Mouse (Mus musculus) cerebellum, adult 8-10 months (tissue): ENCODE measurements around the gene Crybb2.

ENCODE experiments used
- DNase-seq: peaks from one replicate; pipeline ENCODE4 v3.0.0; 2022

The Crybb2 gene

DNA sequence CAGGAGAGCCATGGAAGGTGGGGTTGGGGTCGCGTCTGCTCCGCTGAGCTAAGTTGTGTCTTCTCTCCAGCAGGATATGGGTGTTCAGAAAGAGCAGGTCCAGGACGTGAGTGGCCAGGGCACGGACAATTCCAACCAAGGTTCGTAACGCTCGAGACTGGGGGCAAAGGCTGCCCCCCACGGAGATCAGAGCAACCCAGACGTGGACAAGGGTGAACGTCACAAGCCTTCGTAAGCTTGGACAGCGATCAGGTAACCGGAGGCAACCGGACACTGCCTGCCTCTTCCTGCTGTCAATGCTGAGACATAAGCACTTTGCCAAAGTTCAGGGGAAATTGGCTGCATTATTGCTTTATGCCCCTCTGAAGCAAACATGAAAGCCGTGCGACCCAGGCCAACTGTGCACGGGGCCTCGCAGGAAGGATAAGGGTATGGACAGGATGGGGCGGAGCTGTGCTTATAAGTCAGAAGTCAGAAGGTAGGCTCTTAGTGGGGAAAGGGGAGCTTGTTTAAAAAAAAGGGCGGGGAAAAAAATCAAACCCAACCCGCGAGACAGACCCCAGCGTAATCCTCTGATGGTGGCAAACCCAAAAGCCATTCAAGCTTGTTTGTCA lies 20.3 kb upstream of the Crybb2 start:
- no peak for DNase-seq

DNA sequence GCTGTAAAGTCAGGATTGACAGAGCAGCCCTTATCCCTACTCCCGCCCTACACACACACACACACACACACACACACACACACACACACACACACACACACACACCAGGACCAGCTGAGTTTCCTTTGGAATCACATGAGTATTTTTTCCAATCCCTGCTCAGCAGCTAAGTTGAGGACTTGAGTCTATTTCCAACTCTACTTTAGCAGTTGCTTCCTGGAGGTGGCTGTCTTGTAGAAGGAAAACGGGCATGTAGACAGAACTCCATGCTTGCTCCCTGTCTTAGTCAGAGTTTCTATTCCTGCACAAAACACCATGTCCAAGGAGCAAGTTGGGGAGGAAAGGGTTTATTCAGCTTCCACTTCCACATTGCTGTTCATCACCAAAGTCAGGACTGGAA lies 17.5 kb upstream of the Crybb2 start:
- no peak for DNase-seq

DNA sequence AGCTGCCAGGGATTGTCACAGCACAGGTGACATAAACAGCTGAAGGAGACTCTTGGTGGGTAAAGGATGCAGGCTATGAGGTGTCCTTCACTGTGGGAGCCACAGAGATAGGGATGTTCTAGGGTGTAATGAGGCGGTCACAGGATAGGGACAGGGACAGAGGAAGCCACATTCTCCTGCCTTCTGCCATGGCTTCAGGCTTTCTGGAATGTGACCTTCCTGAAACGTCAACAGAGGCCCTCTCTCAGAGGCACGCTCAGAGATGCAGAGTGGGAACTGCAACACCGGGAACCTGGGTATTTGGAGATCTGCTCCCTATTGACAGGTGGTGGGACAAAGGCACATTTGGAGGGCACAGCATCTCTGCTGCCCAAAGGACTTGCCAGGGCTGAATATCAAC lies 17.1 kb upstream of the Crybb2 start:
- peak; percentile 27 for DNase-seq

DNA sequence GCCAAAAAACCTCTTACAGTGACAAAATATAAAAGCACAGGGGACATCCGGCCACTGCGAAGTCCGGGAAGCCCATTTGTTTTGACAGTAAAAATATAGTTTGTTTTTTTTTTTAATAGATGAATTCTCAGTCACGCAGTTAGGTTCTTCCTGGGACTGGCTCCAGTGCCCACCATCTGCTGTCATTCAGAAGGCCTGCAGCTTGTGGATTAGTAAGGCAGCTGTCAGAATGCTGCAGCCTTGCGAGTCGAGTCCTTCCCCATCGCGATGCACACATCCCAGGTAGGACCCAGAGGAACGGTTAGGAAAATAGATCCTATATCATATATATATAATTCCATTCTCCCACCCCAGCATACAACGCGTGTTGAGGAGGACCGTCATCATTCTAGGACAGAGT lies 16.5 kb upstream of the Crybb2 start:
- peak; percentile 39 for DNase-seq

DNA sequence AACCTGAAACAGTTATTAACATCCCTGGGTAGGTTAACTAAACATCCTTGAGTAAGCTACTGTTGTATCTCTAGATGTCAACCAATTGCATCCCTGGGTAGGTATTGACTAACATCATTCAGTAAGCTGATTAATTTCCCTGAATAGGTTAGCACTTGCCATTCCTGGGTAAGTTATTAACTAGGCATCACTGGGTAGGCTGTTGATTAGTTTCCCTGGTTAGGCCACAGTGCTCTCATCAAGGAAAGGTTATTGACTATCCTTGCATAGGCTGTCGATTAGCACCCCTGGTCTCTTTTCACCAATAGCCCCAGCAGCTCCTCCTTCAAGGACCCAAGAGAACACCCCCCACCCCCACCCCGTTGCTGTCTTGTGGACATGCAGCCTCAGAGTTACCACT lies 16.0 kb upstream of the Crybb2 start:
- DNase-seq, result no peak

DNA sequence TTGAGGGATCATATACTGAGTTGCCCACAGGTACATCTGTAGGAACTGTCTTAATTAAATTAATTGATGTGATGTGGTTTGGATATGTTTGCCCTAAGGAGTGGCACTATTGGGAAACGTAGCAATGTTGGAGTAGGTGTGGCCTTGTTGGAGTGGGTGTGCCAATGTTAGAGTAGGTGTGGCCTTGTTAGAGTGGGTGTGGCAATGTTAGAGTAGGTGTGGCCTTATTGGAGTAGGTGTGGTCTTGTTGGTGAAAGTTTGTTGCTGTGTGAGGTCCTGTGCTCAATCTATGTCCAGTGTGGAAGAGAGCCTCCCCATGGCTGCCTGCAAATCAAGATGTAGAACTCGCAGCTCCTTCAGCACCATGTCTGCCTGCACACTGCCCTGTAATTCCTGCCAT lies 14.4 kb upstream of the Crybb2 start:
- no peak for DNase-seq

DNA sequence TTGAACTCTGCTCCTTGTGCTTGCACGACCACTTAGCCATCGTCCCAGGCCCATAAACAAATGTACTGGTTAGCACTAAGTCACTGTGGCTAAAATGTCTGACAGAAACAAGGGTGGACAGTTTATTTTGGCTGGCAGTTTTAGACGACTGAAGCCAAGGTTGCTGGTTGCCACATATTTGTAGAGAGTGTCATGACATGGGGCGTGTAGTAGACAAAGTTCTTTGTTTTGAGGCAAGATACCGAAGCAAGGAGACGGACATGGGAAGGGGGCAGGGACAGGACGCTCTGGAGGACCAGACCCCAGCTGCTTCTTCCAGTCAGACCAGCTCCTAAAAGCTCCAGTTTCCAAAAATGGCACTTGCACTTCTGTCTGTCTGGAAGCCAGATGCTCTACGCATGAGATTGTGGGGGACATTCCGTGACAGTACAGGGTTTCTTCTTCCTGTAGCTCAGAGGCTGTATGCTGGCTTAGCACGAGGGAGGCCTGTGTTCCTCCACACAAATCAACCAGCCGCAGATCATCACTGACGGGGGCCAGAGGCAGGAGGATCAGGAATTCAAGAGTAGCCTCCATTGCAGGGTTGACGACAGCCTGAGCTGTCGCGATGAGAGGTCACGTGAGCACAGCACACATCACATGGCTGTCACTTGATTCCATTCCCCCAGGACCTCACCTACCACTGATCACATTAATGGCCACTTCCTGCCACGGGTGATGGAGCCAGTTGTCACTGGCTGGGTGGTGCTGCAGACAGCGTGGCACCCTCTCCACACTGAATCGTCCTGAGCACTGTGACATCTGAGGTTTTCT lies 12.6 kb upstream of the Crybb2 start:
- DNase-seq, result no peak

DNA sequence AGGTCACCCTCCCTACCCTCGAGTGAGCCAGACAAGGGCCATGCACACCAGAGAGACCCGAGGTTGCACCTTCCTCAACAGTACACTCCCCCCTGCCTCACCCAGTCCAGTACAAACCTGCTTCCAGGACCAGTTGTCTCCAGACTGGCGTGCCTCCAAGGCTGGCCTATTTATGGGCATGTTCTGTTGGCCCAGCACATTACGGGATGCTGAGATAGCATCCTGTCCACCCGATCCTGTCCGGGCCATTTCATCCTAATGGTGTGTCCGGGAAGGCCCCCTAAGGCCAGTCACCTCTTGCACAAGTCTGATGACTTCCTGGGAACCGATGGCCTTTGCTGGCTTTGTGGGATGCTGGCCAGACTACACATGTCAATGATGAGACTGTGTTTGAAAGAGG lies 11.5 kb upstream of the Crybb2 start, which contains the start of gene Crybb3:
Crybb3 (minus strand) TSS at position 146 of the 400 bp plus-strand sequence.
- peak; percentile 77 for DNase-seq

DNA sequence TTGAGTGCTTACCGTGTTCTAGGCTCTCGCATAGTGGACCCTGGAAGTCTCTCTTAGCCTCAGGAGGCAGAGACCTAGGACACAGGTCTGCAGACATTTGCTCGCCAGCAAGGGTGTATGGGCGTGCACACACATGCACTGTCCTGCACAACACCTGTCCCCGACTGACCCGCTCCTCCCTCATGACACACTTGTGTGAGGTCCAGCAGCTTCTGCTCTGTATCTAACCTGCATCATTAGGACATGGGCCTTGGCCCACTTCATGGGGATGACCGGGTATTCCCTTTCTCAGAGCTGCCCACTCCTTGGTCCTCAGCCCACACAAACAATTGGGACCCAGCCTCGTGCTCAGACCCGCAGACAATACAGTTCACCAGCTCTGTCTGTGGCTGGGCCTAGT lies 11.1 kb upstream of the Crybb2 start:
- DNase-seq, result no peak

DNA sequence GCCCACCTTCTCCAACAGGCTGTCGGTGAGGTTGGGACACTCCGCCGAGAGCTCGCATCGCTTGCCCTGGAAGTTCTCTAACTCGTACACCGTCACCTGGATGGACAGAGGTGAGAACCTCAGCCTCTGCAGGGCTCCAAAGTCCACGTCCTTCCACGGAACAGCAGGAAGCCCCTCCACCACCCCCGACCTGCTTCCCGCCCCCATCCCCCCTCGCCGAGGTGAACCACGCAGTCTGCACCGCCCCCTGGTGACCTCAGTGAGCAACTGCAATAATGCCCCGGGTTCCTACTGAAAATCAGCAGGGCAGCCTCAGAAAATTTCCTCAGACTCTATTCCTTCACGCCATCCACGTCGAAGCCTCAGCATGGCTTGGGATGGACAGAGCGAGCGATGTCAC lies 9.9 kb upstream of the Crybb2 start:
- DNase-seq, result peak; percentile 43

DNA sequence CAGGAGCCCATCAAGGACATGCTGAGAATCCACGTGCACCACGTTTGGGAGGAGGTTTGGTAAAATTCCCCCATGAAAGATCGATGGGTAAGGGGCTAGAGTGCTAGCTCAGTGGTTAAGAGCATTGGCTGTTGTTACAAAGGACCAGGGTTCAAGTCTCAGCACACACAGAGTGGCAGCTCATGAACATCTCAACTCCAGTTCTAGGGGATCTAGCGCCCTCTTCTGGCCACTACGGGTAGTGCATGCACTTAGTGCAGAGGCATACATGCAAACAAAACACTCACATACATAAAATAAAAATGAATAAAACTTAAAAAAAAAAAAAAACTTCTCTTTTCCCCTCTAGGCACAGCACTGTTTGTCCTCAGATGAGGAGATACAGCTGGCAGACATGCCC lies 8.8 kb upstream of the Crybb2 start:
- no peak for DNase-seq

DNA sequence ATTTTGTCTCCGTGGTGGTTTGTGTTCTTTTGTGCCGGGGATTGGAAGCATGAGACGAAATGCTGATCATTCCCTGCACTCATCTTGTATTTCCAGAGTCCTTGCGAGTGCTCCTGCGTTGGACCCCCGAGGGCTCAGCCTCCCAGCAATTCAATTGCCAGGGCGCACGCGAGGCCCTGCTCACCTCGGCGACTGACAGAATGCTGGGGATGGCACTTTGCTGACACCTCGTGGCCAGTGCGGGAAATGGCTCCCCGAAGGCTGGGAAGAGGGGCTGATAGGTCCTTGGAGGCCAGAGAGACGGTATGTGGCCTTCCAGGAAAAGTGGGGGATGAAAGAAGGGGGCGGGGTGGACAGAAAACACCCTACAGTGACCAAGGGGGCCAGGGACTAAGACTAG lies 15.6 kb downstream of the Crybb2 start:
- peak; percentile 88 for DNase-seq

DNA sequence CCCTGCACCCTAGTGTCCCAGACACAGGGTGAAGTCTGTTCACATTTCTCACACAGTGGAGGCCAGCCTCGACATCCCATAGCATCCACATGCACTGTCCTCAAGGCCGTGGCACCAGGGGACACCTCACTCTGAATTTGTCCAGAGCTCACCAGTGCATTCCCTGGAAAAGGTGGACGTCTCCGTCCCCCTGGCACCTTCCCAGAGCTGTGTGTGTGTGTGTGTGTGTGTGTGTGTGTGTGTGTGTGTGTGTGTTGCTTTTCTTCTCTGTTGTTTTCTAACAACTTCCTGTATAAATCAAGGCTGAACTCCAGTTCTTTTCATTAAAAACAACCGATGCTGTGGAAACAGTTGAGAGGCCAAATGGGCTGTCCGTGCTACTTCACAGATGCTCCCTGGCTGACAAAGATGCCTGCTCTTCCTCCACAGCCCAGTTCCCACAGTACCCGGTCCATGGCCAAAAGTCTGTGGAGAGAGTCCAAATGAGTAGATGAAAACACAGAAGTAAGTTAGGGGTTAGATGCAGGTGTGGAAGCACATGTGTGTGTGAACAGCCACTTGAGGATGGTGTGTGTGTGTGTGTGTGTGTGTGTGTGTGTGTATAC lies 19.2 kb downstream of the Crybb2 start:
- no peak for DNase-seq

DNA sequence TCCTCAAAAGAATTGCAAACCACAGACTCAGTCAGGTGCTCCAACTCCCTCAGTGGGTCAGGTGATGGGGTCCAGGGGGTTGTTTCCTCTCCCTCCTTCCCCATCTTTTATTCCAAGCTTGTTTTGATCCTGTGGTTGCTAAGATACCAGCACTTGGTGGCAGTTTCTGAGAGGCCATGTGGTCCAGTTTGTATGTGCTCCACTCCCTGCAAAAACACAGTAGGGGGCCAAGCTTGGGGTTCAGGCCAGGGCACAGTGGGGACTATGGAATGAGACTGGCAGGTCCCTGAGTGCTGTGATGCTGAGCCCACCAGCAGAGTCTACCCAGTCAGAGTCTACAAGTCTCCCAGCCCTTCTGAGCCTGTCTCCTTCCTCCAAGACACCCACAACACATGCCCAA lies 20.0 kb downstream of the Crybb2 start:
- DNase-seq, result no peak

DNA sequence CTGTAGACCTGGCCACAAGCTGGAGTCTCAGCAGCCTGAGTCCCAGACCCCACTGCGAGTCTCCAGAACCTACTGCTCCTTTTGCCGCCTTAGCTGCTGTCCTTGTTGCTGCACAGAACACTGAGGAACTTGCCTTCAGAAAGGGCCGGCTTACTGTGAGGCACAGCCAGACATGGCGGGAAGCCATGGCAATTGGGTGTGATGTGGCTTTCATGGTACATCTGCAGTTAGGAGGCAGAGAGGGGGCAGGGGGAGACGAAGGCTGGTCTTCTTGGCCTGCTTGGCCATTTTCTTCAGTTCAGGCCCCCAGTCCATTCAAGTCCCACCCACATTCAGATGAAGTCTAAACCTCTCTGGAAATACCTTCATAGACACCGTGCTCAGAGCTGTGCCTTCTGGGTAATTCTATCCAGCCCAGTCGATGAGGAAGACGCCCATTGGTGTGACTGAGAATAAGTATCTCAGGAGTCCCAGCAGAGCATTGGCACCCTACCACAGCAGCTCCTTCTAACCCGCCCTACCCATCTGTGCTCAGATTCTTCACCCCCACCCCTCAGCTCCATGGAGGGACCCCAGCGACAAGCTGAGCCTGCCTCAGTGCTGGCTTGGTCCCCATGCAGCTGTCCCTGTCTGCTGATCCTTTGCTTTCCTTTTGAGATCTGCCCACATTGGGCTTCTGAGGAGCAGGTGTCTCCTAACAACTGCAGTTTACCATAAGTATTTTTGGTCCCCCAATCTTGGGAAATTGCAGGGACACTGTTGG lies 24.2 kb downstream of the Crybb2 start:
- DNase-seq, result no peak

DNA sequence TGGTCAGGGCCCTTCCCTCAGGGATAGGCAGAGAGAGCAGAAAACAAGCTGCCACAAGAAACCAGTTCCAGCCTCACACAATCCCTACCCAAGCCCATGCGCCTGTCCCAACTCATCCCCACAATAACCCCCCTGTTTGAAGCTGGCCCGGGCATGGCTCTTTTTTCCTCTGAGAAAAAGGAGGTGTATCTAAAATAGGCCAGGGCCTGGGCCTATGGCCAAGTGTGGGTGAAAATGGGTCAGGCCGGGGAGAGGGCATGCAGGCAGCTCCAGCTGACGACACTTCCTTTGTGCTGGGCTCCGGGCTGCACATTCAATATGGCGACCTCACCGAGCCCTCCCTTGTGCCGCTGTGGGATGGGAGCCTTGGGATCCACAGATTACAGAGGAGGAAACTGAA lies 26.4 kb downstream of the Crybb2 start:
- DNase-seq, result peak; percentile 90

DNA sequence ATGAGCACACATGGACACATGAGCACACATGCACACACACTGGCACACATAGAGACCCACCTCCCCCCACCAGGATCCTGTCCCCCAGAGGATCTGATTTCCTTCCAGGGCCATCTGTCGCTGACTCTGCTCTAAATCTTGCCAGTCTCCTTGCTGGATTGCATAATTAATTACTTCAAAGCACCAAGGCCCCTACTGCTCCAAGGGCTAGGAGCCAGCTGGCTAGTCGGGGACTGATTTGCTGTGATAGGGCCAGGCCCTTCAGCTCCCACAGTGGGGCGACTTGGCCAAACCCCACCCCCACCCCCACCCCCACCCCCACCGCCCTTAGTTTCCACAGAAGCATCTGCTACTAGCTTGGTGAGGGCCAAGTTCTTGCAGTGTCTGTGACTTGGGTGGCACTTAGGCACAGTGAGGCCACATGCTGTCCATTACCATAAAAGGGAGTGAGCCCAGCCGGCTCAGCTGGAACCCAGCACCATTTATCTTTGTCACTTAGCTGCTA lies 28.3 kb downstream of the Crybb2 start:
- DNase-seq, result peak; percentile 92

DNA sequence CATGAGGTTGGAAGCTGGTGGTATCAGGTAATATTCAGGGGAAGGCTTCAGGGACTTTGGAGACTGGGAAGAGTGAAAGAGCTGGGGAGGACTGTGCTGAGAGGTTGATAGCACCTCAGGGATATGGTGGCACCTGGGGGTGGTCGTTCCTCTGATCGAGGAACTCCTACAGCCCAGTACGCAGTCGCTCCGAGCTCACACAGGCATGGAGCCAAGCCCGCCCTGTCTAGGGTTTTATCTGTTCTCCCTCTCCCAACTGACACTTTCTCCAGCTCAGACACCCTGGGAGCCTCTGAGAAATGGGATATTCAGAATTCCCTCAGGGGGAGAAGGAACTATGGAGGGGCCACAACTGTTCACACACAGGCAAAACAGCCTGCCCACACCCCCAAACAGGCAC lies 29.1 kb downstream of the Crybb2 start:
- DNase-seq, result no peak

DNA sequence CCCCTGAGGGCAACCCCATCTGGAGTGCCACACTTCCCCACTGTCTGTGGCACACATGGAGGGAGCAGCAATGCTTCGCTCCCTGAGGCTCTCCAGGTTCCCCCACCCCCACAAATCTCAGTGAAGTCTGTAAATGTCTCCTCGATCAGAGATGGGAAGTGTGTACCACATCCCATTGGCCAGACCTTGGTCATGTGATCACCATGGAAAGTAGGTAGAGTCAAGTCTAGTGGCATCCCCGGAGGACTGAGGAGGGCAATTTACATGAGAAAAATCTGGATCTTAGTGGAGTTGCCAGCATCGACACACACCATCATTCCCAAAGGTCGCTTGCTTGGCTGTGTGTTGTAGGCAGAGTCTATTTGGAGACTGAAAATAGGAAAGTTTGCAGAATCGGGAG lies 31.3 kb downstream of the Crybb2 start:
- DNase-seq, result no peak

DNA sequence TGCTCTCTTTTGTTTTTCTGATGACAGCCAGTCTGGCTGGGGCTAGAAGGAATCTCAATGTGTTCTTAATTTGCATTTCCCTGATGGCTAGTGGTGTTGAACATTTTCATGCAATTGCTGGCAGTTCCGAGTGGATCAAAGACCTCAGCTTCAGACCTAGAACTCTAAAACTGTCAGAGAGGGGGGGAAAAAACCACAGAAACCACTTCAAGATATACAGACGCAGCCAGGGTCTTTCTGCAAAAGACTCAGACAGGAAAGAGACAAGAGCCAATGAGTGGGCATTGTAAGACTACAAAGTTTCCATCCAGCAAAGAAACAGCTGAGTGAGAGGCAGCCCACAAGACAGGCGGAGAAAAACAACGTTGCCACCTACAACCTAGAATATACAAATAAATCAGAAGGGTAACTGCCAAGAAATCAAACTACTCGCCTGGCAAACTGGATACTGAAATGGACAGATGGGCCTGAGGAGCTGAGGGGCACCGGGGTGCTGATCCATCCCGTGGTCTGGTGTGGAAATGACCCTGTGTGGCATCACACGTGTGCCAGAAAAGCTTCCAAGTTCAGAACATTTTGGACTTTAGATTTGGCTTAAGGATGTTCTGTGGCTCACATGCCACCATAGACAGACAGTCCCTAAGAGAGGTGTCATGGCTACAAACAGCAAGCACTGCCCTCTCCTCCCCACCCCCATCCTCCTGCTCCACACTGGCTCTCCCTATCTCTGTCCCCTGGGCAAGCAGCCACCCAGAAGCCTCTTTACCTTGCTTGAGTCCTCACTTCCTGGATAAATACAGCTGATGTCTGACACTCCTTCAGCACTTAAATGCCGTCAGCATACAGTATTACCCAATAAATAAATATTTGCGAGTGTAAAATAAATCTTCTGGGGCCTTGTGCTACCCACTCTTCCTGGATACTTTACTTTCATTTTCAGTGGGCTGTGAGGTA lies 34.5 kb downstream of the Crybb2 start:
- no peak for DNase-seq

DNA sequence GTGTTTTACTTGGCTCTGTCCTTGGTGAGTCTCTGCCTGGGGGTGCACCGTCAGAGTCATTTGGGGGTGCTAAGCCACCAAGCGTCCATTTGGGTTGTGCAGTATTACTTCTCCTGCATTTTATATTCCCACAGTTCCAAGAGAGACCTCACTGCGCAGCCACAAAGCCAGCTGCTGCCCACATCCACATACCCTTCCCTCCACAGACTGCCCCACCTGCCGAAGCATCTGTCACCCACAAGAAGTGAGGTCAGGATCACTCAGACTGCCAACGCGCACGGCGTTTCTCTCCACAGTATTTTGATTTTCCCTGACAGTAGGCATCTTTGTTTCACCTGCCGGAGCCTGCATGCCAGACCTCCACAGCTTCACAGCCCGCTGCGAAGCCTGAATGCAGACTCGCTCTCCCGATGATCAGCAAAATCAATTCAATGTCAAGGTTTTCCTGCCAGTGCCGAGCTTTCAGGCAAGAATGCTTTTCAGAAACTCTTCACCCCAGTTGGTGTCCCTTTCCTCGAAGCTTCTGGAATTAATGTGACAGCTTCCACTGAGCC lies 38.6 kb downstream of the Crybb2 start:
- DNase-seq, result no peak

DNA sequence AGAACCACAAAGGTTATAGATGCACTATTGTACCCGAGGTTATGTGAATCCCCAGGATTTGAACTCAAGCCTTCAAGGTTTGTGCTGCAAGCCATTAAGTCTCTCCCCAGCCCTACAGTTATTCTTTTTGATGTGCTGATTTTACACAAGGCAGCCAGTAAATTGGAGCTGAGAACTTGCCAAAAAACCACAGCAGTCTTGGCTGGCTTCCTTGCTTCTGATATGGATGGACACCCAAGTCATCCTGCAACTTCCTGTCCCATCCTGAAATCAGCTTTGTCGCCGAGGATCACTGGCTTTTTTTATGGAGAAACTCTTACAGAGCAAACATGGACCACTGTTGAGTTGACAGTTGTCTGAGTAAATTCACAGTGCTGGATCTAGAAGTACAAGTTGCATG lies 39.8 kb downstream of the Crybb2 start:
- DNase-seq, result no peak
